Mouse (Mus musculus): ENCODE results near the gene Osbpl10.

DNA sequence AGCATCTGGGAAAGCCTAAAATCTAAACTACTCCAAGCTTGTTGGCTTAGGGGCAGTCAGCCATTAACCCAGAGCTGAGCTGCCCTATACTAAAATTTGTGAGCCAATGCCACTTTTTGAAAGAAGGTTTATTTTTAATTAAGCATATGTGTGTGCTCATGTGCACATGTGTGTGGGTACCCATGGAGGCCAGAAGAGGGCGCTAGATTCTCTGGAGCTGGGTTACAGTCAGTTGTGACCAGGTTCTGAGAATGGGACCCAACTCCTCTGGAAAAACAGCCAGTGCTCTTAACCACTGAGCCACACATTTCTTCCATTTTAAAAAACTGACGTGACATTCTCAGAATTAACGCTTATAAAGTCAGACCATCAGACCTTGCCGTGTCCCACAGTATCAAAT lies 119.0 kb downstream of the Osbpl10 start:
- no peak for TF ChIP-seq CTCF (IDR thresholded peaks at IDR 0.05; ENCODE audit: control insufficient read depth, insufficient read depth, insufficient read length)
- TF ChIP-seq MYOD1 (IDR thresholded peaks at IDR 0.05; ENCODE audit: control insufficient read depth, insufficient read length, low read depth) = no peak
- TF ChIP-seq USF1 (IDR thresholded peaks at IDR 0.05; ENCODE audit: low read depth) = no peak
- no peak for TF ChIP-seq MAX (IDR thresholded peaks at IDR 0.05)
- no peak for TF ChIP-seq MYOG (IDR thresholded peaks at IDR 0.05; ENCODE audit: control insufficient read depth, extremely low read depth, insufficient read length)
- no peak for TF ChIP-seq FOSL1 (IDR thresholded peaks at IDR 0.05; ENCODE audit: insufficient read depth, low read length, poor library complexity, severe bottlenecking)

All from C2C12 (cell line).